Mouse (Mus musculus) bone marrow macrophage, adult 2 months (primary cell): ENCODE results near the gene Rgma. TPM values are rescaled to one million over a fixed set of nuclear protein-coding genes. Genes with fewer than 3 reads are reported as not detected.

Experiments used
- H3K27ac ChIP-seq: 2 replicates; pipeline ENCODE4 v1.5.1; 2012; ENCODE audit warnings: low read depth, low read length; ENCODE audit not compliant: insufficient read depth
- H3K4me1 ChIP-seq: 2 replicates; pipeline ENCODE4 v1.6.1; 2012; ENCODE audit warnings: low read length; ENCODE audit not compliant: control insufficient read depth, insufficient read depth
- H3K4me3 ChIP-seq: 2 replicates; pipeline ENCODE4 v1.5.1; 2012; ENCODE audit warnings: mild to moderate bottlenecking, low read length, moderate library complexity; ENCODE audit not compliant: insufficient read depth
- CTCF ChIP-seq: IDR thresholded peaks from 2 replicates; pipeline ENCODE4 v1.5.1; 2012; ENCODE audit warnings: low read depth, mild to moderate bottlenecking, low read length, moderate library complexity
- POLR2A ChIP-seq: IDR thresholded peaks from 2 replicates; pipeline ENCODE4 v1.6.1; 2012; ENCODE audit warnings: mild to moderate bottlenecking, low read depth, low read length, borderline replicate concordance
- polyA plus RNA-seq: library from polyadenylated mRNA; stranded (reverse); fragments of >200 nt; gene quantifications from 2 replicates; pipeline ENCODE4 v1.2.4, GENCODE M21; 2012; ENCODE audit not compliant: missing spikeins, insufficient read depth, insufficient read length

The Rgma gene
- polyA plus RNA-seq = not detected in 2 replicates

GRCm38 (mm10) chr7:73375257-73376100, at the start of gene Rgma:
Gene Rgma (plus strand): TSS chr7:73375509.
- no peak for TF ChIP-seq POLR2A
- no peak for TF ChIP-seq CTCF
- no peak within 1 kb of the TSS for H3K4me3 ChIP-seq
- no peaks in the 10 kb centered on the region for H3K4me1 ChIP-seq
- H3K27ac ChIP-seq = no peak within 1 kb of the TSS

- Histone ChIP-seq H3K4me3 (no peak overlapping the region), H3K27ac (no peak overlapping the region), H3K4me1 (no peaks in the 10 kb centered on the region)
- TF ChIP-seq CTCF (no peak), POLR2A (no peak)
These were observed 49.1 kb upstream of the Rgma start for GRCm38 (mm10) chr7:73326236-73326635.

- Histone ChIP-seq H3K27ac (no peak overlapping the region), H3K4me3 (no peak overlapping the region), H3K4me1 (no peaks in the 10 kb centered on the region)
- no peak for TF ChIP-seq POLR2A
- no peak for TF ChIP-seq CTCF
These were observed 48.6 kb upstream of the Rgma start for GRCm38 (mm10) chr7:73326680-73327079.

GRCm38 (mm10) chr7:73327193-73327592, 48.1 kb upstream of the Rgma start:
- H3K4me3 ChIP-seq = no peak overlapping the region
- TF ChIP-seq CTCF = no peak
- no peak for TF ChIP-seq POLR2A
- no peaks in the 10 kb centered on the region for H3K4me1 ChIP-seq
- no peak overlapping the region for H3K27ac ChIP-seq

- no peak for TF ChIP-seq POLR2A
- TF ChIP-seq CTCF = no peak
- no peak overlapping the region for H3K4me3 ChIP-seq
These were observed 47.7 kb upstream of the Rgma start for GRCm38 (mm10) chr7:73327652-73328051.

GRCm38 (mm10) chr7:73328653-73329207, 46.6 kb upstream of the Rgma start:
- Histone ChIP-seq H3K4me3 (no peak overlapping the region), H3K4me1 (no peaks in the 10 kb centered on the region), H3K27ac (no peak overlapping the region)
- no peak for TF ChIP-seq CTCF
- TF ChIP-seq POLR2A = no peak

More at GRCm38 (mm10) chr7:73327652-73328051, 47.7 kb upstream of the Rgma start:
- Histone ChIP-seq H3K4me1 (no peaks in the 10 kb centered on the region), H3K27ac (no peak overlapping the region)

GRCm38 (mm10) chr7:73330754-73331153, 44.6 kb upstream of the Rgma start:
- no peak overlapping the region for H3K4me3 ChIP-seq
- H3K27ac ChIP-seq = no peak overlapping the region
- no peak for TF ChIP-seq POLR2A
- no peak for TF ChIP-seq CTCF
- no peaks in the 10 kb centered on the region for H3K4me1 ChIP-seq

- no peaks in the 10 kb centered on the region for H3K4me1 ChIP-seq
- TF ChIP-seq CTCF = no peak
- no peak for TF ChIP-seq POLR2A
- H3K27ac ChIP-seq = no peak overlapping the region
- H3K4me3 ChIP-seq = no peak overlapping the region
These were observed 43.7 kb upstream of the Rgma start for GRCm38 (mm10) chr7:73331645-73332044.

- H3K4me1 ChIP-seq = no peaks in the 10 kb centered on the region
- H3K27ac ChIP-seq = no peak overlapping the region
- no peak for TF ChIP-seq CTCF
- TF ChIP-seq POLR2A = no peak
- H3K4me3 ChIP-seq = no peak overlapping the region
These were observed 41.8 kb upstream of the Rgma start for GRCm38 (mm10) chr7:73333398-73333988.

GRCm38 (mm10) chr7:73334883-73335282, 40.4 kb upstream of the Rgma start:
- Histone ChIP-seq H3K27ac (no peak overlapping the region), H3K4me1 (no peaks in the 10 kb centered on the region), H3K4me3 (no peak overlapping the region)
- no peak for TF ChIP-seq CTCF
- TF ChIP-seq POLR2A = no peak
